Mouse (Mus musculus) left cerebral cortex, postnatal 14 days (tissue): Measurements from ENCODE around the gene Col4a1. TPM values are rescaled to one million over a fixed set of nuclear protein-coding genes. Genes with fewer than 3 reads are reported as not detected.
A peak's percentile ranks its signal among the peaks of the same experiment; 100 is the strongest.

Source experiments
- DNase-seq, 2 experiments: peaks; one replicate each; pipeline ENCODE4 v3.0.0; 2021 to 2022; ENCODE audit warnings: low spot score in 2 of 2, mixed read lengths in 1 of 2
- intact Hi-C: fragments of 180-260 bp; cut with DNase I; formaldehyde crosslinking; loops from one replicate; pipeline ENCODE4 v1.15.1; 2025
- total RNA-seq, 2 experiments: library from RNA; stranded (reverse); gene quantifications; 2 replicates each; pipeline ENCODE4 v1.2.3; 2021

The Col4a1 gene
- total RNA-seq, 2 experiments from 2014 or later = 108 to 118 TPM

GRCm38 (mm10) chr8:11253041-11253440, 59.6 kb downstream of the Col4a1 start:
- intact Hi-C loops = loop anchor here (2.0 to 5.0 kb wide), 4 partner anchors 59 to 449 kb away; partner anchors contain the start of genes 1700016D06Rik, Col4a1 and Col4a2
- peak in 1 of 2 experiments; percentile 33 for DNase-seq

- intact Hi-C loops = loop anchor here (2.0 to 5.0 kb wide), 4 partner anchors 60 to 450 kb away; partner anchors contain the start of genes 1700016D06Rik, Col4a1 and Col4a2
- DNase-seq = no peak
Measured at GRCm38 (mm10) chr8:11252235-11252774, 60.3 kb downstream of the Col4a1 start.

- DNase-seq = no peak
- intact Hi-C loops = loop anchor here (2.0 to 5.0 kb wide), 4 partner anchors 62 to 452 kb away; partner anchors contain the start of genes 1700016D06Rik, Col4a1 and Col4a2
Measured at GRCm38 (mm10) chr8:11250149-11250548, 62.5 kb downstream of the Col4a1 start.

GRCm38 (mm10) chr8:11249541-11250058, 63.0 kb downstream of the Col4a1 start:
- peak in 1 of 2 experiments; percentile 42 for DNase-seq
- intact Hi-C loops = loop anchor here (2.0 to 5.0 kb wide), 4 partner anchors 63 to 453 kb away; partner anchors contain the start of genes 1700016D06Rik, Col4a1 and Col4a2

GRCm38 (mm10) chr8:11248712-11249111, 63.9 kb downstream of the Col4a1 start:
- intact Hi-C loops = no loop called here
- DNase-seq = no peak

GRCm38 (mm10) chr8:11241488-11241887, 71.1 kb downstream of the Col4a1 start:
- DNase-seq = no peak
- intact Hi-C loops = no loop called here

- intact Hi-C loops = no loop called here
- DNase-seq = no peak
Measured at GRCm38 (mm10) chr8:11234879-11235210, 77.8 kb downstream of the Col4a1 start.

GRCm38 (mm10) chr8:11234151-11234878, 78.3 kb downstream of the Col4a1 start:
- intact Hi-C loops = no loop called here
- DNase-seq = no peak

- DNase-seq = no peak
- intact Hi-C loops = no loop called here
Measured at GRCm38 (mm10) chr8:11233009-11233408, 79.6 kb downstream of the Col4a1 start.

GRCm38 (mm10) chr8:11230277-11230676, 82.3 kb downstream of the Col4a1 start:
- intact Hi-C loops = no loop called here
- no peak for DNase-seq

GRCm38 (mm10) chr8:11227421-11227820, 85.2 kb downstream of the Col4a1 start:
- intact Hi-C loops = no loop called here
- DNase-seq = no peak

GRCm38 (mm10) chr8:11225577-11226434, 86.8 kb downstream of the Col4a1 start:
- no peak for DNase-seq
- intact Hi-C loops = no loop called here

GRCm38 (mm10) chr8:11224178-11224577, 88.4 kb downstream of the Col4a1 start:
- DNase-seq = no peak
- intact Hi-C loops = no loop called here

GRCm38 (mm10) chr8:11221353-11221752, 91.3 kb downstream of the Col4a1 start:
- no peak for DNase-seq
- intact Hi-C loops = no loop called here

- DNase-seq = no peak
- intact Hi-C loops = no loop called here
Measured at GRCm38 (mm10) chr8:11219282-11219681, 93.3 kb downstream of the Col4a1 start.

GRCm38 (mm10) chr8:11215231-11215630, 97.4 kb downstream of the Col4a1 start:
- peak; percentile 50 to 71 for DNase-seq
- intact Hi-C loops = no loop called here

GRCm38 (mm10) chr8:11206509-11206908, 106.1 kb downstream of the Col4a1 start:
- intact Hi-C loops = no loop called here

GRCm38 (mm10) chr8:11205532-11205931, 107.1 kb downstream of the Col4a1 start:
- DNase-seq = no peak
- intact Hi-C loops = no loop called here

More at GRCm38 (mm10) chr8:11206509-11206908, 106.1 kb downstream of the Col4a1 start:
- DNase-seq = no peak

- DNase-seq = peak; percentile 52 to 71
Measured at GRCm38 (mm10) chr8:11203260-11204110, 109.1 kb downstream of the Col4a1 start.

More at GRCm38 (mm10) chr8:11203260-11204110, 109.1 kb downstream of the Col4a1 start:
- intact Hi-C loops = no loop called here
